Mouse (Mus musculus): ENCODE data around the gene Aaed1. TPM values are rescaled to one million over a fixed set of nuclear protein-coding genes. Genes with fewer than 3 reads are reported as not detected.

The Aaed1 gene
- polyA plus RNA-seq, 1 experiment from 2014 or later = 21.6 TPM

- Histone ChIP-seq H3K9ac (ENCODE audit: low read depth, low read length) (no peak overlapping the region), H3K36me3 (ENCODE audit: control insufficient read depth, insufficient read depth, low read length) (no peaks in the 10 kb centered on the region), H3K27ac (ENCODE audit: low read depth, low read length) (no peak overlapping the region), H3K9me3 (ENCODE audit: control insufficient read depth, low read length) (no peaks in the 10 kb centered on the region), H3K4me3 (ENCODE audit: low read depth, low read length) (no peak overlapping the region), H3K4me1 (replicated peaks; ENCODE audit: control insufficient read depth, insufficient read depth, low read length) (no peaks in the 10 kb centered on the region), H3K4me2 (replicated peaks; ENCODE audit: low read depth, low read length) (no peak overlapping the region), H3K27me3 (ENCODE audit: control insufficient read depth, insufficient read depth, low read length) (no peaks in the 10 kb centered on the region)
- no peak for DNase-seq (ENCODE audit: low spot score)
- ATAC-seq (ENCODE audit: low FRiP score) = no peak
- WGBS = 71% methylated on average over 4 of the region's 4 CpGs
Observed at GRCm38 (mm10) chr13:64237000-64237680, 75.4 kb downstream of the Aaed1 start.

- no peak for DNase-seq (ENCODE audit: low spot score)
- H3K9ac ChIP-seq (ENCODE audit: low read depth, low read length) = no peak overlapping the region
- H3K27ac ChIP-seq (ENCODE audit: low read depth, low read length) = no peak overlapping the region
- no peaks in the 10 kb centered on the region for H3K36me3 ChIP-seq (ENCODE audit: control insufficient read depth, insufficient read depth, low read length)
- no peak overlapping the region for H3K4me2 ChIP-seq (replicated peaks; ENCODE audit: low read depth, low read length)
- WGBS = 75% methylated on average over 3 of the region's 3 CpGs
- no peaks in the 10 kb centered on the region for H3K4me1 ChIP-seq (replicated peaks; ENCODE audit: control insufficient read depth, insufficient read depth, low read length)
- no peaks in the 10 kb centered on the region for H3K27me3 ChIP-seq (ENCODE audit: control insufficient read depth, insufficient read depth, low read length)
- no peak for ATAC-seq (ENCODE audit: low FRiP score)
- H3K9me3 ChIP-seq (ENCODE audit: control insufficient read depth, low read length) = no peaks in the 10 kb centered on the region
- no peak overlapping the region for H3K4me3 ChIP-seq (ENCODE audit: low read depth, low read length)
Observed at GRCm38 (mm10) chr13:64235777-64236176, 76.7 kb downstream of the Aaed1 start.

- no peak for DNase-seq (ENCODE audit: low spot score)
- Histone ChIP-seq H3K9me3 (ENCODE audit: control insufficient read depth, low read length) (no peaks in the 10 kb centered on the region), H3K4me1 (replicated peaks; ENCODE audit: control insufficient read depth, insufficient read depth, low read length) (no peaks in the 10 kb centered on the region), H3K27ac (ENCODE audit: low read depth, low read length) (no peak overlapping the region), H3K36me3 (ENCODE audit: control insufficient read depth, insufficient read depth, low read length) (no peaks in the 10 kb centered on the region), H3K4me3 (ENCODE audit: low read depth, low read length) (no peak overlapping the region), H3K4me2 (replicated peaks; ENCODE audit: low read depth, low read length) (no peak overlapping the region), H3K27me3 (ENCODE audit: control insufficient read depth, insufficient read depth, low read length) (no peaks in the 10 kb centered on the region), H3K9ac (ENCODE audit: low read depth, low read length) (no peak overlapping the region)
- WGBS = 65% methylated on average over 4 of the region's 4 CpGs
- ATAC-seq (ENCODE audit: low FRiP score) = no peak
Observed at GRCm38 (mm10) chr13:64235062-64235715, 77.3 kb downstream of the Aaed1 start.

- Histone ChIP-seq H3K4me3 (ENCODE audit: low read depth, low read length) (no peak overlapping the region), H3K27me3 (ENCODE audit: control insufficient read depth, insufficient read depth, low read length) (no peaks in the 10 kb centered on the region), H3K4me2 (replicated peaks; ENCODE audit: low read depth, low read length) (no peak overlapping the region), H3K27ac (ENCODE audit: low read depth, low read length) (no peak overlapping the region), H3K36me3 (ENCODE audit: control insufficient read depth, insufficient read depth, low read length) (no peaks in the 10 kb centered on the region), H3K4me1 (replicated peaks; ENCODE audit: control insufficient read depth, insufficient read depth, low read length) (no peaks in the 10 kb centered on the region), H3K9ac (ENCODE audit: low read depth, low read length) (no peak overlapping the region), H3K9me3 (ENCODE audit: control insufficient read depth, low read length) (no peaks in the 10 kb centered on the region)
- no peak for DNase-seq (ENCODE audit: low spot score)
- no peak for ATAC-seq (ENCODE audit: low FRiP score)
- 83% methylated on average over 4 of the region's 4 CpGs for WGBS
Observed at GRCm38 (mm10) chr13:64233139-64233538, 79.4 kb downstream of the Aaed1 start.

- WGBS = 92% methylated on average over 4 of the region's 4 CpGs
- Histone ChIP-seq H3K9me3 (ENCODE audit: control insufficient read depth, low read length) (no peaks in the 10 kb centered on the region), H3K4me1 (replicated peaks; ENCODE audit: control insufficient read depth, insufficient read depth, low read length) (no peaks in the 10 kb centered on the region), H3K4me2 (replicated peaks; ENCODE audit: low read depth, low read length) (no peak overlapping the region), H3K36me3 (ENCODE audit: control insufficient read depth, insufficient read depth, low read length) (no peaks in the 10 kb centered on the region), H3K9ac (ENCODE audit: low read depth, low read length) (no peak overlapping the region), H3K27ac (ENCODE audit: low read depth, low read length) (no peak overlapping the region), H3K4me3 (ENCODE audit: low read depth, low read length) (no peak overlapping the region), H3K27me3 (ENCODE audit: control insufficient read depth, insufficient read depth, low read length) (no peaks in the 10 kb centered on the region)
- ATAC-seq (ENCODE audit: low FRiP score) = no peak
- DNase-seq (ENCODE audit: low spot score) = no peak
Observed at GRCm38 (mm10) chr13:64226725-64227124, 85.8 kb downstream of the Aaed1 start.

GRCm38 (mm10) chr13:64225738-64226137 is 86.8 kb downstream of the Aaed1 start:
- no peak overlapping the region for H3K4me2 ChIP-seq (replicated peaks; ENCODE audit: low read depth, low read length)
- 96% methylated on average over 3 of the region's 3 CpGs for WGBS
- no peaks in the 10 kb centered on the region for H3K27me3 ChIP-seq (ENCODE audit: control insufficient read depth, insufficient read depth, low read length)
- no peaks in the 10 kb centered on the region for H3K9me3 ChIP-seq (ENCODE audit: control insufficient read depth, low read length)
- no peaks in the 10 kb centered on the region for H3K4me1 ChIP-seq (replicated peaks; ENCODE audit: control insufficient read depth, insufficient read depth, low read length)
- no peak overlapping the region for H3K4me3 ChIP-seq (ENCODE audit: low read depth, low read length)
- no peaks in the 10 kb centered on the region for H3K36me3 ChIP-seq (ENCODE audit: control insufficient read depth, insufficient read depth, low read length)
- H3K9ac ChIP-seq (ENCODE audit: low read depth, low read length) = no peak overlapping the region
- DNase-seq (ENCODE audit: low spot score) (no peak), ATAC-seq (ENCODE audit: low FRiP score) (no peak)
- no peak overlapping the region for H3K27ac ChIP-seq (ENCODE audit: low read depth, low read length)

Other genes with a start within 250 kb of the Aaed1 start
- gene Hsd17b3, start 223.5 kb downstream of the Aaed1 start, polyA plus RNA-seq (2014; fragmentation: Nextera tagmentation; extraction: Ambion mirVana) = not detected in 2 replicates
- 5.6 and 6.9 TPM in 2 replicates for gene Slc35d2, start 183.3 kb downstream of the Aaed1 start, polyA plus RNA-seq (2014; fragmentation: Nextera tagmentation; extraction: Ambion mirVana)
- gene Zfp367, start 159.5 kb downstream of the Aaed1 start, polyA plus RNA-seq (2014; fragmentation: Nextera tagmentation; extraction: Ambion mirVana) = 20.3 and 21.8 TPM in 2 replicates
- gene Habp4, start 150.9 kb downstream of the Aaed1 start, polyA plus RNA-seq (2014; fragmentation: Nextera tagmentation; extraction: Ambion mirVana) = 30.3 and 31.0 TPM in 2 replicates
- gene Cdc14b, start 37.4 kb downstream of the Aaed1 start, polyA plus RNA-seq (2014; fragmentation: Nextera tagmentation; extraction: Ambion mirVana) = 14.9 and 16.0 TPM in 2 replicates
- gene Ctsl, start 58.2 kb upstream of the Aaed1 start, polyA plus RNA-seq (2014; fragmentation: Nextera tagmentation; extraction: Ambion mirVana) = 122 and 135 TPM in 2 replicates
- gene Cdk20, start 119.6 kb upstream of the Aaed1 start, polyA plus RNA-seq (2014; fragmentation: Nextera tagmentation; extraction: Ambion mirVana) = 7.3 and 7.4 TPM in 2 replicates
- not detected in 2 replicates for gene Fam240b, start 185.1 kb upstream of the Aaed1 start, polyA plus RNA-seq (2014; fragmentation: Nextera tagmentation; extraction: Ambion mirVana)

Data from hindbrain, embryonic 11.5 days (tissue).